Mouse (Mus musculus): ENCODE measurements around the gene D1Ertd622e.

DNA sequence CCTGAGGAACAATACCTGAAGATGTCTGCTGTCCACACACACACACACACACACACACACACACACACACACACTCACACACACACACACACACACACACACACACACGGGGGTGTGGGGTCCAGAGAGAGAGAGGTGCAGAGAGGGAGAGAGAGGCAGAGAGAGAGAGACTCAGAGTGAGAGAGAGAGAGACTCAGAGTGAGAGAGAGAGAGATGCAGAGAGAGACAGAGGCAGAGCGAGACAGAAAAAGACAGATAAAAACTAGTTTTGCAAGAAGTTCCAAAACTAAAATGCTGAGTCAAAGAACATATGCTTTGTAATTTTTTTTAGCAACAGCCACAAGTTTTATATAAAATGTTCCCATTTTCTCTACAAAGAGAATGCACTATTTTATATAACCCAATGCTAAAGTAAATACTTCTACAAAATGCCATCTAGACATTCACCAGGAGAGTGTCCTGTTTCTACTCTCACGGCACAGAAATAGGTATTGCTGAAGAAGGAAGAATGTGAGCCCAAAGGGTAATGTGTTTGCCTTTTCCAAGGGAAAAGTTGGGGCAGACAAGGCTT lies 11.2 kb downstream of the D1Ertd622e start:
- TF ChIP-seq MAX (IDR thresholded peaks at IDR 0.05; ENCODE audit: low read depth) (no peak), POLR2A (IDR thresholded peaks at IDR 0.05; ENCODE audit: insufficient read length, low read depth) (no peak)
